Mouse (Mus musculus): Measurements from ENCODE around the gene Cdt1. TPM values are rescaled to one million over a fixed set of nuclear protein-coding genes. Genes with fewer than 3 reads are reported as not detected.

Gene Cdt1
- polyA plus RNA-seq, 1 experiment = 11.7 TPM

GRCm38 (mm10) chr8:122600666-122601065 is 32.9 kb downstream of the Cdt1 start:
- 91% methylated on average over 9 of the region's 9 CpGs for WGBS
- Histone ChIP-seq H3K4me3 (replicated peaks; ENCODE audit: extremely low read depth, low read depth, low read length) (no peak overlapping the region), H3K4me1 (ENCODE audit: control insufficient read depth, insufficient read depth, low read length) (no peaks in the 10 kb centered on the region)
- TF ChIP-seq POLR2A (IDR thresholded peaks at IDR 0.05; ENCODE audit: borderline replicate concordance, extremely low read depth, low read depth, low read length) = no peak
- no peak for TF ChIP-seq CTCF (IDR thresholded peaks at IDR 0.05; ENCODE audit: insufficient read depth, low read length)
- no peak for DNase-seq

- TF ChIP-seq CTCF (IDR thresholded peaks at IDR 0.05; ENCODE audit: insufficient read depth, low read length) (no peak), POLR2A (IDR thresholded peaks at IDR 0.05; ENCODE audit: borderline replicate concordance, extremely low read depth, low read depth, low read length) (no peak)
- Histone ChIP-seq H3K4me3 (replicated peaks; ENCODE audit: extremely low read depth, low read depth, low read length) (no peak overlapping the region), H3K4me1 (ENCODE audit: control insufficient read depth, insufficient read depth, low read length) (no peaks in the 10 kb centered on the region)
- DNase-seq = no peak
- WGBS = 47% methylated on average over 1 of the region's 1 CpGs
Measured at GRCm38 (mm10) chr8:122604640-122605039, 36.8 kb downstream of the Cdt1 start.

- TF ChIP-seq POLR2A (IDR thresholded peaks at IDR 0.05; ENCODE audit: borderline replicate concordance, extremely low read depth, low read depth, low read length) (no peak), CTCF (IDR thresholded peaks at IDR 0.05; ENCODE audit: insufficient read depth, low read length) (no peak)
- 75% methylated on average over 4 of the region's 4 CpGs for WGBS
Measured at GRCm38 (mm10) chr8:122605367-122605766, 37.6 kb downstream of the Cdt1 start.

GRCm38 (mm10) chr8:122606810-122607209 is 39.0 kb downstream of the Cdt1 start:
- peaks cover 5% of the 10 kb centered on the region; the same call in 1 of the 2 replicates for H3K4me1 ChIP-seq (ENCODE audit: control insufficient read depth, insufficient read depth, low read length)
- H3K4me3 ChIP-seq (replicated peaks; ENCODE audit: extremely low read depth, low read depth, low read length) = no peak overlapping the region
- DNase-seq = no peak
- 84% methylated on average over 11 of the region's 12 CpGs for WGBS
- no peak for TF ChIP-seq POLR2A (IDR thresholded peaks at IDR 0.05; ENCODE audit: borderline replicate concordance, extremely low read depth, low read depth, low read length)
- TF ChIP-seq CTCF (IDR thresholded peaks at IDR 0.05; ENCODE audit: insufficient read depth, low read length) = no peak

More at GRCm38 (mm10) chr8:122605367-122605766, 37.6 kb downstream of the Cdt1 start:
- DNase-seq = no peak
- H3K4me3 ChIP-seq (replicated peaks; ENCODE audit: extremely low read depth, low read depth, low read length) = no peak overlapping the region
- H3K4me1 ChIP-seq (ENCODE audit: control insufficient read depth, insufficient read depth, low read length) = no peaks in the 10 kb centered on the region

- TF ChIP-seq POLR2A (IDR thresholded peaks at IDR 0.05; ENCODE audit: borderline replicate concordance, extremely low read depth, low read depth, low read length) = no peak
- no peak for TF ChIP-seq CTCF (IDR thresholded peaks at IDR 0.05; ENCODE audit: insufficient read depth, low read length)
- no peak for DNase-seq
- Histone ChIP-seq H3K4me1 (ENCODE audit: control insufficient read depth, insufficient read depth, low read length) (peaks cover 12% of the 10 kb centered on the region), H3K4me3 (replicated peaks; ENCODE audit: extremely low read depth, low read depth, low read length) (no peak overlapping the region)
- 60% methylated on average over 4 of the region's 4 CpGs for WGBS
Measured at GRCm38 (mm10) chr8:122610209-122610608, 42.4 kb downstream of the Cdt1 start.

- DNase-seq = peak; percentile 21
- TF ChIP-seq CTCF (IDR thresholded peaks at IDR 0.05; ENCODE audit: insufficient read depth, low read length) = no peak
- TF ChIP-seq POLR2A (IDR thresholded peaks at IDR 0.05; ENCODE audit: borderline replicate concordance, extremely low read depth, low read depth, low read length) = no peak
- WGBS = 3% methylated on average over 20 of the region's 20 CpGs
- Histone ChIP-seq H3K4me3 (replicated peaks; ENCODE audit: extremely low read depth, low read depth, low read length) (peak overlapping the region; percentile 89), H3K4me1 (ENCODE audit: control insufficient read depth, insufficient read depth, low read length) (peaks cover 12% of the 10 kb centered on the region)
Measured at GRCm38 (mm10) chr8:122610612-122611277, 42.9 kb downstream of the Cdt1 start.

- Histone ChIP-seq H3K4me3 (replicated peaks; ENCODE audit: extremely low read depth, low read depth, low read length) (peak within 1 kb of the TSS; percentile 89), H3K4me1 (ENCODE audit: control insufficient read depth, insufficient read depth, low read length) (peaks cover 12% of the 10 kb centered on the region)
- peak; percentile 94 for DNase-seq
- WGBS = 1% methylated on average over 48 of the region's 57 CpGs
- TF ChIP-seq POLR2A (IDR thresholded peaks at IDR 0.05; ENCODE audit: borderline replicate concordance, extremely low read depth, low read depth, low read length) (peak; percentile 81), CTCF (IDR thresholded peaks at IDR 0.05; ENCODE audit: insufficient read depth, low read length) (no peak)
Measured at GRCm38 (mm10) chr8:122611295-122612133, 43.7 kb downstream of the Cdt1 start, which contains the start of the genes Galns and Trappc2l. Gene Galns (minus strand): TSS chr8:122611463. Gene Trappc2l (plus strand): TSS chr8:122611640.

GRCm38 (mm10) chr8:122616181-122616905 is 48.5 kb downstream of the Cdt1 start:
- WGBS = 48% methylated on average over 9 of the region's 9 CpGs
- no peak for DNase-seq
- no peak overlapping the region for H3K4me3 ChIP-seq (replicated peaks; ENCODE audit: extremely low read depth, low read depth, low read length)
- peaks cover 11% of the 10 kb centered on the region for H3K4me1 ChIP-seq (ENCODE audit: control insufficient read depth, insufficient read depth, low read length)
- TF ChIP-seq CTCF (IDR thresholded peaks at IDR 0.05; ENCODE audit: insufficient read depth, low read length) = no peak
- no peak for TF ChIP-seq POLR2A (IDR thresholded peaks at IDR 0.05; ENCODE audit: borderline replicate concordance, extremely low read depth, low read depth, low read length)

GRCm38 (mm10) chr8:122617947-122618546 is 50.2 kb downstream of the Cdt1 start:
- peak; percentile 84 for DNase-seq
- peaks cover 4% of the 10 kb centered on the region; the same call in 1 of the 2 replicates for H3K4me1 ChIP-seq (ENCODE audit: control insufficient read depth, insufficient read depth, low read length)
- no peak overlapping the region for H3K4me3 ChIP-seq (replicated peaks; ENCODE audit: extremely low read depth, low read depth, low read length)
- WGBS = 36% methylated on average over 5 of the region's 7 CpGs
- TF ChIP-seq CTCF (IDR thresholded peaks at IDR 0.05; ENCODE audit: insufficient read depth, low read length) = peak; percentile 75
- no peak for TF ChIP-seq POLR2A (IDR thresholded peaks at IDR 0.05; ENCODE audit: borderline replicate concordance, extremely low read depth, low read depth, low read length)

Data from lung, adult 2 months (tissue).